Mouse (Mus musculus): ENCODE measurements around the gene Elp4. TPM values are rescaled to one million over a fixed set of nuclear protein-coding genes. Genes with fewer than 3 reads are reported as not detected.

The Elp4 gene
- polyA plus RNA-seq, 1 experiment from 2014 or later, result 42.2 TPM

DNA sequence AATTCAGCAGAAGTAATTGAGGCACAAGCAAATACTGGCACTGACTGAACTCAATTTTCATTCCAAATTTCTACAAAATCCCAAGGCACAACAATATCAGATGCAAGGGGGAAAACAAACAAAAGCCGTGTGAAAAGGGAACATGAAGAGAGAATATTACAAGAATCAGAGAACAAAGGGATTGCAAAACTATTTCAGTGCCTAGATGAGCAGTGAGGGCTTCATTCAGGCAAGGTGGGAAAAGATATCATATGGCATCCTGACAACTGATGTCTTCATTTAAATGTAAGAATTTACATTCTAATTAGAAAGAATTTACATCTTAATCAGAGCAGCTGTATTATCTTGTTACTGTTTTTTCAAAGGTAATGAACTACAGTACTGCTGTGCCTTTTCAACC, 150.9 kb downstream of the Elp4 start:
- no peak for ATAC-seq (ENCODE audit: low FRiP score, low TSS enrichment)
- Histone ChIP-seq H3K9ac (replicated peaks; ENCODE audit: low read length) (no peak overlapping the region), H3K4me3 (ENCODE audit: low read length) (no peak overlapping the region), H3K4me2 (replicated peaks; ENCODE audit: low read depth, low read length) (no peak overlapping the region), H3K9me3 (ENCODE audit: low read length) (no peaks in the 10 kb centered on the region), H3K4me1 (ENCODE audit: insufficient read depth, low read length) (no peaks in the 10 kb centered on the region), H3K27me3 (ENCODE audit: insufficient read depth, low read length) (no peaks in the 10 kb centered on the region), H3K36me3 (ENCODE audit: insufficient read depth, low read length) (no peaks in the 10 kb centered on the region), H3K27ac (ENCODE audit: low read length) (no peak overlapping the region)
- WGBS, result 72% methylated on average over 1 of the region's 1 CpGs

GRCm38 (mm10) chr2:105749111-105749510, 155.3 kb downstream of the Elp4 start:
- no peaks in the 10 kb centered on the region for H3K27me3 ChIP-seq (ENCODE audit: insufficient read depth, low read length)
- H3K9me3 ChIP-seq (ENCODE audit: low read length), result no peaks in the 10 kb centered on the region
- H3K36me3 ChIP-seq (ENCODE audit: insufficient read depth, low read length), result no peaks in the 10 kb centered on the region
- no peak overlapping the region for H3K27ac ChIP-seq (ENCODE audit: low read length)
- H3K9ac ChIP-seq (replicated peaks; ENCODE audit: low read length), result no peak overlapping the region
- 0 out of 2 replicates have a peak, but pooled peaks have one; percentile 42 for ATAC-seq (ENCODE audit: low FRiP score, low TSS enrichment)
- no peak overlapping the region for H3K4me2 ChIP-seq (replicated peaks; ENCODE audit: low read depth, low read length)
- WGBS, result 83% methylated on average over 5 of the region's 5 CpGs
- no peak overlapping the region for H3K4me3 ChIP-seq (ENCODE audit: low read length)
- H3K4me1 ChIP-seq (ENCODE audit: insufficient read depth, low read length), result no peaks in the 10 kb centered on the region

GRCm38 (mm10) chr2:105746896-105747295, 157.5 kb downstream of the Elp4 start:
- Histone ChIP-seq H3K27me3 (ENCODE audit: insufficient read depth, low read length) (no peaks in the 10 kb centered on the region), H3K27ac (ENCODE audit: low read length) (no peak overlapping the region)

DNA sequence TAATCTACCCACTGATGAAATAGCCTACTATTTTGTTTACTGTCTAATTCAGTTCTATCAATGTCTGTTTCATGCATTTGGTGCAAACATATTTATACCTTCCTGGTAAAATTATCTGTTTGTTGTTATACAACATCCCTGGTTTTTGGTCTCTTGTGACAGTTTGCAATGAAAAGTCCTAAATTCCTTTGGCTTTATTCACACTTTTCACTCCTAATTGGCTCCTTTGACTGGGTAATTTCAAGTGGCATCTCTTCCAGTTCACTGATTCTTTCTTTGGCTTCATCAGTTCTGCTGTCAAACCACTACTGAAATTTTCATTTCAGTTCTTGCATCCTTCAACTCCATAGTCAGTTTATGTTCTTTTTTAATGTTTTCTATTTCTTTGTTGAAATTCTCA, 168.2 kb downstream of the Elp4 start:
- no peak overlapping the region for H3K4me2 ChIP-seq (replicated peaks; ENCODE audit: low read depth, low read length)
- no peak for ATAC-seq (ENCODE audit: low FRiP score, low TSS enrichment)
- H3K27me3 ChIP-seq (ENCODE audit: insufficient read depth, low read length), result no peaks in the 10 kb centered on the region

More at GRCm38 (mm10) chr2:105746896-105747295, 157.5 kb downstream of the Elp4 start:
- H3K4me2 ChIP-seq (replicated peaks; ENCODE audit: low read depth, low read length), result no peak overlapping the region
- no peak for ATAC-seq (ENCODE audit: low FRiP score, low TSS enrichment)
- no peak overlapping the region for H3K9ac ChIP-seq (replicated peaks; ENCODE audit: low read length)
- H3K36me3 ChIP-seq (ENCODE audit: insufficient read depth, low read length), result no peaks in the 10 kb centered on the region
- H3K4me1 ChIP-seq (ENCODE audit: insufficient read depth, low read length), result no peaks in the 10 kb centered on the region
- 62% methylated on average over 7 of the region's 7 CpGs for WGBS
- H3K4me3 ChIP-seq (ENCODE audit: low read length), result no peak overlapping the region
- no peaks in the 10 kb centered on the region for H3K9me3 ChIP-seq (ENCODE audit: low read length)

GRCm38 (mm10) chr2:105730704-105731103, 173.7 kb downstream of the Elp4 start:
- H3K9ac ChIP-seq (replicated peaks; ENCODE audit: low read length), result no peak overlapping the region
- no peak for ATAC-seq (ENCODE audit: low FRiP score, low TSS enrichment)
- H3K27ac ChIP-seq (ENCODE audit: low read length), result no peak overlapping the region
- no peaks in the 10 kb centered on the region for H3K4me1 ChIP-seq (ENCODE audit: insufficient read depth, low read length)
- no peaks in the 10 kb centered on the region for H3K27me3 ChIP-seq (ENCODE audit: insufficient read depth, low read length)
- H3K9me3 ChIP-seq (ENCODE audit: low read length), result no peaks in the 10 kb centered on the region
- H3K4me3 ChIP-seq (ENCODE audit: low read length), result no peak overlapping the region
- no peaks in the 10 kb centered on the region for H3K36me3 ChIP-seq (ENCODE audit: insufficient read depth, low read length)
- H3K4me2 ChIP-seq (replicated peaks; ENCODE audit: low read depth, low read length), result no peak overlapping the region
- 93% methylated on average over 3 of the region's 3 CpGs for WGBS

More for the DNA sequence above, 168.2 kb downstream of the Elp4 start:
- Histone ChIP-seq H3K27ac (ENCODE audit: low read length) (no peak overlapping the region), H3K36me3 (ENCODE audit: insufficient read depth, low read length) (no peaks in the 10 kb centered on the region), H3K9ac (replicated peaks; ENCODE audit: low read length) (no peak overlapping the region), H3K9me3 (ENCODE audit: low read length) (no peaks in the 10 kb centered on the region), H3K4me1 (ENCODE audit: insufficient read depth, low read length) (no peaks in the 10 kb centered on the region), H3K4me3 (ENCODE audit: low read length) (no peak overlapping the region)

GRCm38 (mm10) chr2:105726657-105727056, 177.7 kb downstream of the Elp4 start:
- Histone ChIP-seq H3K27ac (ENCODE audit: low read length) (no peak overlapping the region), H3K9ac (replicated peaks; ENCODE audit: low read length) (no peak overlapping the region), H3K27me3 (ENCODE audit: insufficient read depth, low read length) (no peaks in the 10 kb centered on the region), H3K9me3 (ENCODE audit: low read length) (no peaks in the 10 kb centered on the region), H3K4me2 (replicated peaks; ENCODE audit: low read depth, low read length) (no peak overlapping the region), H3K4me1 (ENCODE audit: insufficient read depth, low read length) (no peaks in the 10 kb centered on the region), H3K36me3 (ENCODE audit: insufficient read depth, low read length) (no peaks in the 10 kb centered on the region), H3K4me3 (ENCODE audit: low read length) (no peak overlapping the region)
- no peak for ATAC-seq (ENCODE audit: low FRiP score, low TSS enrichment)
- WGBS, result 65% methylated on average over 9 of the region's 9 CpGs

DNA sequence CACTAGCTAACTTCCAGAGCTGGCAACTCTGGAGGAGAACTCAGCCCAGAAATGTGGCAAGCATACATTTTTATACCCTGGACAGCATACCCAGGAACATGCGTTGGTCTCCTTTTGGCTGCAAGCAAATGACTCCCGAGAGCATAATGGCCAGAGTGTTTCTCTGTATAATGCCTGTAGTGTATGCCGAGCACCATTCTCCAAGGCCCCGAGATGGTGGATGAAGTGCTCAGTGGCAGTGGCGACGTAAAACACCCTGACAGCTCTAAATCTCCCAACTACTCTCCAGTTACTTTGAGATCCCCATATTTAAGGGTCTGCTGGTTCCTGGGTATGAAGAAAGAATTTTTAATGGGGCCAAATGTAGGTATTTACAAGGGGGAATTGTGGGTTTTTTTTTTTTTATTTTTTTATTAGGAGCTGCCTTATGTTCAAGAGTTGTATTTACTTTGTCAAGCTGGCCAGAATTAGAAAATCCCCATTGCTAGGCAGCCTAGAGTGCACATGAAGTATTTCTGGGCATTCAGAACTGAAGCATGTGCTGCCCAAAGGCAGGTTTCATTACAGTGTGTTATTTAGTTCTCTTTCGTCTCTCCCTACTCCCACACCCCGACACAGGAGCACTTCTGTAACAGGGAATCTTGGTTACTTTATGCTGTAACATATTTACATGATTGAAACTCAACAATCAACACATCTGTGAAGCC, 188.8 kb downstream of the Elp4 start:
- Histone ChIP-seq H3K4me1 (ENCODE audit: insufficient read depth, low read length) (no peaks in the 10 kb centered on the region), H3K27ac (ENCODE audit: low read length) (no peak overlapping the region), H3K9me3 (ENCODE audit: low read length) (no peaks in the 10 kb centered on the region), H3K36me3 (ENCODE audit: insufficient read depth, low read length) (no peaks in the 10 kb centered on the region), H3K27me3 (ENCODE audit: insufficient read depth, low read length) (no peaks in the 10 kb centered on the region), H3K4me3 (ENCODE audit: low read length) (no peak overlapping the region), H3K4me2 (replicated peaks; ENCODE audit: low read depth, low read length) (no peak overlapping the region), H3K9ac (replicated peaks; ENCODE audit: low read length) (no peak overlapping the region)
- 59% methylated on average over 8 of the region's 8 CpGs for WGBS
- ATAC-seq (ENCODE audit: low FRiP score, low TSS enrichment), result no peak

DNA sequence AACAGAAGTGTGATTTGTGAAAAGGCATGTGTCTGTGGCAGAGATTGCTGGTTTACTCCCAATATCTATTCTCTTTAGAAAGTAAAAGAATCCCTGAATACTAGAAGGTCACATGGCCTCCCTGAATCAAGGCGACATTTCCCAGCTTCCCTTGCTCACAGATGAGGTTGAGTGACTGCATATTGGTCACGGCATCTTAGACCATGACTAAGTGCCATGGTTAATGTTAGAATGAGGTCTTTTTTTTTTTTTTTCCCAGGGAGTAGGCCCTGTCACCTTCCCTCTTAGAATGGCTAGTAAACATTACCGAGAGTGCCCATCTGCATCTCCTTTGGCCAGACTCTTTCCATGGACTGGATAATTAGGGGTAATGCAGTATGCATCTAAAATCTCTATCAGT, 193.9 kb downstream of the Elp4 start:
- no peaks in the 10 kb centered on the region for H3K27me3 ChIP-seq (ENCODE audit: insufficient read depth, low read length)
- no peak overlapping the region for H3K27ac ChIP-seq (ENCODE audit: low read length)
- H3K4me2 ChIP-seq (replicated peaks; ENCODE audit: low read depth, low read length), result no peak overlapping the region
- ATAC-seq (ENCODE audit: low FRiP score, low TSS enrichment), result peak; percentile 59; the same call in 1 of the 2 replicates
- H3K4me1 ChIP-seq (ENCODE audit: insufficient read depth, low read length), result no peaks in the 10 kb centered on the region
- WGBS, result 64% methylated on average over 3 of the region's 3 CpGs
- H3K36me3 ChIP-seq (ENCODE audit: insufficient read depth, low read length), result no peaks in the 10 kb centered on the region
- no peak overlapping the region for H3K4me3 ChIP-seq (ENCODE audit: low read length)
- no peaks in the 10 kb centered on the region for H3K9me3 ChIP-seq (ENCODE audit: low read length)
- no peak overlapping the region for H3K9ac ChIP-seq (replicated peaks; ENCODE audit: low read length)

GRCm38 (mm10) chr2:105709126-105709525, 195.2 kb downstream of the Elp4 start:
- no peak overlapping the region for H3K9ac ChIP-seq (replicated peaks; ENCODE audit: low read length)
- no peaks in the 10 kb centered on the region for H3K36me3 ChIP-seq (ENCODE audit: insufficient read depth, low read length)
- H3K4me2 ChIP-seq (replicated peaks; ENCODE audit: low read depth, low read length), result no peak overlapping the region
- no peak for ATAC-seq (ENCODE audit: low FRiP score, low TSS enrichment)
- no peak overlapping the region for H3K4me3 ChIP-seq (ENCODE audit: low read length)
- 84% methylated on average over 3 of the region's 3 CpGs for WGBS
- no peaks in the 10 kb centered on the region for H3K9me3 ChIP-seq (ENCODE audit: low read length)
- no peak overlapping the region for H3K27ac ChIP-seq (ENCODE audit: low read length)
- H3K27me3 ChIP-seq (ENCODE audit: insufficient read depth, low read length), result no peaks in the 10 kb centered on the region
- H3K4me1 ChIP-seq (ENCODE audit: insufficient read depth, low read length), result no peaks in the 10 kb centered on the region

DNA sequence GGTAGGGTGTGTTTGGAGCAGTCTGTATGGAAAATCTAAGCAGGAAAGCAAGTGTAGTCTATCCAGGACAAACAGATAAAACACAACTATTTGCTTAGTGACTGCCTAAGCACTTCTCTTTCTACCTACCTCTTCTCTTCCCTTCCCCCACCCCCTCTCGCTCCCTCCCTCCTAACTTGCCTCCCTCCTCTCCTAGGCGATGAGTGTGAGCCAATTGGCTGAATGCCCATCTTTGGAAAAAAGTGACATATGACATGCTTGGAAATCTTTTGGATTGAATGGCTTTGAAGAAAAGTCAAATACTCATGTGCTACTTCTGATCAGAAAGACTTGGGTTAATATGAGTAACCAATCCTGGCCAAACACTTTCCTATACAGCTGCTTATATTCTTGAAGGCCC, 199.0 kb downstream of the Elp4 start:
- H3K27ac ChIP-seq (ENCODE audit: low read length), result no peak overlapping the region
- 58% methylated on average over 2 of the region's 2 CpGs for WGBS
- no peak overlapping the region for H3K4me3 ChIP-seq (ENCODE audit: low read length)
- no peak for ATAC-seq (ENCODE audit: low FRiP score, low TSS enrichment)
- no peak overlapping the region for H3K9ac ChIP-seq (replicated peaks; ENCODE audit: low read length)
- no peaks in the 10 kb centered on the region for H3K4me1 ChIP-seq (ENCODE audit: insufficient read depth, low read length)
- H3K9me3 ChIP-seq (ENCODE audit: low read length), result no peaks in the 10 kb centered on the region
- no peaks in the 10 kb centered on the region for H3K27me3 ChIP-seq (ENCODE audit: insufficient read depth, low read length)
- no peak overlapping the region for H3K4me2 ChIP-seq (replicated peaks; ENCODE audit: low read depth, low read length)
- H3K36me3 ChIP-seq (ENCODE audit: insufficient read depth, low read length), result no peaks in the 10 kb centered on the region
